Mouse (Mus musculus): ENCODE results near the gene Nsmce3. TPM values are rescaled to one million over a fixed set of nuclear protein-coding genes. Genes with fewer than 3 reads are reported as not detected.

Gene Nsmce3
- polyA plus RNA-seq (2012; rRNA removed), result 3.5 and 4.0 TPM in 2 replicates

DNA sequence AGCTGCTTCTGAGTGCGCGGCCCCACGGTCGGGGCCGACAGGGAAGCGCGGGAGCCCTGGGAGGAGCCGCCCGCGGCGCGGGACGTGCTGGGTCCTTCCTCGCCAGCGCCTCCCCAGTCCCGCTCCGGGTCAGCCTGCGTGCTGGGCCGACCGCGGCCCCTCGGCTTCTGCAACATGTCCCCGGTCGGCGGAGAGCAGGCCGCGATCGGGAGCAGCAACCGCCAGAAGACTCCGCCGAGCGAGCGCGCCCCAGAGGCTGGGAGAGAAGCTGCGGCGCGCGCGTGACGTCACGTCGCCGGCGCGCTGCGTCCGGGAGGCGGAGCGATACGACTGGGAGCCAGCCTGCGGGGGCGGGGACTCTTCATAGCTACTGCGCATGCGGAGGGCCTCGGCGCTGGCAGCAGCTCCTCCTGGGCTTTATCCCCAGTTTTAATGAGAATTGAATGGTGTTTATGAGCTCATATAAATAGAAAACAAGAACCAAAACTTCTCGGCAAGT is at the start of gene Nsmce3:
Nsmce3 (minus strand) TSS at position 255 of the 499 bp plus-strand sequence.
- under 1% methylated on average over 56 of the region's 57 CpGs for WGBS

DNA sequence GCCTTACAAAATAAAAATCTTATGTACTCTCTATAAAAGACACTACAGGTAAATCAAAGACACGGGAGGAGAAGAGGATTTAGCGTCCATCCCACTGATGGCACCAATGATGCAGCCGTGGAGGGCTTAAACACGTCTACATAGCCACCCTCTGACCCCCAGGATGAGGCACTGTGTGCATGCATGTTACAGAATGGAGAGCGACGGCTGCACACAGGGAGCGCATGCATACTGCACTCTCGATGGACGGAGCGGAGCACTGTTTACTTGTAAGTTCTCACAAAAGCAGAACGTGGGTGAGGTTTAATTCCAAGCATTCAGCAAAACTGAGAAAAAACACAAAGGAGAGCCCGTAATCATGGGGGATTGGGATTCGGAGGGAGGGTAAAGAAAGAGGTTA is 48.4 kb upstream of the Nsmce3 start:
- no peaks in the 10 kb centered on the region for H3K36me3 ChIP-seq (ENCODE audit: control insufficient read depth, insufficient read depth, low read length)

More for the DNA sequence above, at the start of gene Nsmce3:
- Histone ChIP-seq H3K27me3 (replicated peaks; ENCODE audit: control insufficient read depth, insufficient read depth, low read length) (no peaks in the 10 kb centered on the region), H3K36me3 (ENCODE audit: control insufficient read depth, insufficient read depth, low read length) (no peaks in the 10 kb centered on the region), H3K4me1 (ENCODE audit: control insufficient read depth, insufficient read depth, low read length) (peaks cover 3% of the 10 kb centered on the region; the same call in 1 of the 2 replicates), H3K4me3 (ENCODE audit: insufficient read depth, low read depth, low read length) (peak within 1 kb of the TSS; percentile 97), H3K27ac (ENCODE audit: insufficient read depth, low read depth, low read length) (peak within 1 kb of the TSS; percentile 67)
- peak; percentile 97 for DNase-seq
- TF ChIP-seq CTCF (conservative IDR thresholded peaks at IDR 0.05; ENCODE audit: insufficient read depth, insufficient read length, low read depth, low read length), result no peak
- peak; percentile 53 for TF ChIP-seq POLR2A (IDR thresholded peaks at IDR 0.05; ENCODE audit: low read depth, low read length)

DNA sequence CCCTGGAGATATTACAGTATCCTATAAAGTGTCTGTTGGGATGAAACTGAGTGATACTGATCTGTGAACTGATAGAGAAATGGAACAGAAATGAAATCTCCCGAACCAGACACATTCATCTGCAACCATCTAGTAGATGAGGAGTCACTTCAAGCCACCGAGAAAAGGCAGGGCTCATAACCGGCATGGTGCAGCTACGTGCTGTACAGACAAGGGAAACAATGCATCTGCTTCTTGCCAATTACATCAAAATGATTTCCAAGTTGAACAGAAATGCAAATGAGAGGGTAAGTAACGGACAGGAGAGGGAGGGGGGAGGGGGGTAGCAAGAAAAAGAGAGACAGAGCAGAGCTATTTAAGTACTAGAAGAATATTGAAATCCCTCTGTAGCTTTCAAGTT is 47.9 kb upstream of the Nsmce3 start:
- TF ChIP-seq POLR2A (IDR thresholded peaks at IDR 0.05; ENCODE audit: low read depth, low read length), result no peak
- TF ChIP-seq CTCF (conservative IDR thresholded peaks at IDR 0.05; ENCODE audit: insufficient read depth, insufficient read length, low read depth, low read length), result no peak
- WGBS, result 74% methylated on average over 5 of the region's 5 CpGs
- H3K27me3 ChIP-seq (replicated peaks; ENCODE audit: control insufficient read depth, insufficient read depth, low read length), result no peaks in the 10 kb centered on the region
- no peak overlapping the region for H3K4me3 ChIP-seq (ENCODE audit: insufficient read depth, low read depth, low read length)
- no peak for DNase-seq
- no peak overlapping the region for H3K27ac ChIP-seq (ENCODE audit: insufficient read depth, low read depth, low read length)
- H3K4me1 ChIP-seq (ENCODE audit: control insufficient read depth, insufficient read depth, low read length), result no peaks in the 10 kb centered on the region
- H3K36me3 ChIP-seq (ENCODE audit: control insufficient read depth, insufficient read depth, low read length), result no peaks in the 10 kb centered on the region

More for the DNA sequence above, 48.4 kb upstream of the Nsmce3 start:
- H3K27me3 ChIP-seq (replicated peaks; ENCODE audit: control insufficient read depth, insufficient read depth, low read length), result no peaks in the 10 kb centered on the region
- TF ChIP-seq POLR2A (IDR thresholded peaks at IDR 0.05; ENCODE audit: low read depth, low read length), result no peak
- no peak for TF ChIP-seq CTCF (conservative IDR thresholded peaks at IDR 0.05; ENCODE audit: insufficient read depth, insufficient read length, low read depth, low read length)
- no peak for DNase-seq
- no peak overlapping the region for H3K27ac ChIP-seq (ENCODE audit: insufficient read depth, low read depth, low read length)
- no peaks in the 10 kb centered on the region for H3K4me1 ChIP-seq (ENCODE audit: control insufficient read depth, insufficient read depth, low read length)
- WGBS, result 86% methylated on average over 13 of the region's 13 CpGs
- no peak overlapping the region for H3K4me3 ChIP-seq (ENCODE audit: insufficient read depth, low read depth, low read length)

DNA sequence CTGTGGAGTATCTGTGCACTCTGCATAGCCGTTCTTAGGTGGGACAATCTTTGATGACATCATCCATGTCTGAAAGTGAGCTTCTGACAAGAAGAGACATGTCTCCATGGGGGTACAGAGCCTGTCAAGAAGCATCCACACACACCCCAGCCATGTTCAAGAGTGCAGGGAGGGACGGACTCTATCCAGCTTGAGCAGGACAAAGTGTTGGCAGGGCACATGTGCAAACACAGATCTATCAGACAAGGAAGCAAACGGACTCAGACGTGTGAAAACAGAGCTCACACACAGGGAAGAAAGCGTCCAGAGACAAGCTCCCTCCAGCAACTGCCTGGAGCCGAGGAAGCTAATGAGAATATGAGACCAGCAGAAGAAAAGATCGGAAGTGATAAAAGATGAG is 43.9 kb upstream of the Nsmce3 start:
- Histone ChIP-seq H3K4me1 (ENCODE audit: control insufficient read depth, insufficient read depth, low read length) (no peaks in the 10 kb centered on the region), H3K27ac (ENCODE audit: insufficient read depth, low read depth, low read length) (no peak overlapping the region), H3K27me3 (replicated peaks; ENCODE audit: control insufficient read depth, insufficient read depth, low read length) (no peaks in the 10 kb centered on the region), H3K4me3 (ENCODE audit: insufficient read depth, low read depth, low read length) (no peak overlapping the region), H3K36me3 (ENCODE audit: control insufficient read depth, insufficient read depth, low read length) (no peaks in the 10 kb centered on the region)
- 21% methylated on average over 7 of the region's 7 CpGs for WGBS
- no peak for TF ChIP-seq POLR2A (IDR thresholded peaks at IDR 0.05; ENCODE audit: low read depth, low read length)
- TF ChIP-seq CTCF (conservative IDR thresholded peaks at IDR 0.05; ENCODE audit: insufficient read depth, insufficient read length, low read depth, low read length), result no peak
- DNase-seq, result no peak

DNA sequence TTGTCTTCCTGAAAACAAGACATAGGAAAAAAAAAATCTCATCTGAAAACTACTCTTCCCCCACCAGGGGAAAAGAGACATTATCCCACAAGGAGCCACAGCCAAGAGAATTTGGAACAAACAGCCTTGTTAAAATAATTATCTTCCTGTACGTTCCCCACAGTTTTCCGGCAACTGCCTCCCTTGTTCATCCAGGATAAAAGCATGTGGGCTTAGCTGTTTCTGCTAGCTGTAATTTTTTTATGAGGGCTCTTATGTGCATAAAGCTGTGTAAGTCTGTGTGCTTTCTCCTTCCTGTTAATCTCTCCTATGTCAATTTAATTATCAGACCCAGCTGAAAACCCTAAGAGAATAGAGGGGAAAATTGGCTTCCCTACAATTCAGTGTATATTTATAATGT is 42.3 kb upstream of the Nsmce3 start:
- Histone ChIP-seq H3K36me3 (ENCODE audit: control insufficient read depth, insufficient read depth, low read length) (no peaks in the 10 kb centered on the region), H3K27ac (ENCODE audit: insufficient read depth, low read depth, low read length) (no peak overlapping the region), H3K4me1 (ENCODE audit: control insufficient read depth, insufficient read depth, low read length) (no peaks in the 10 kb centered on the region), H3K4me3 (ENCODE audit: insufficient read depth, low read depth, low read length) (no peak overlapping the region), H3K27me3 (replicated peaks; ENCODE audit: control insufficient read depth, insufficient read depth, low read length) (no peaks in the 10 kb centered on the region)
- no peak for DNase-seq
- TF ChIP-seq POLR2A (IDR thresholded peaks at IDR 0.05; ENCODE audit: low read depth, low read length) (no peak), CTCF (conservative IDR thresholded peaks at IDR 0.05; ENCODE audit: insufficient read depth, insufficient read length, low read depth, low read length) (no peak)
- WGBS, result 77% methylated on average over 2 of the region's 2 CpGs

DNA sequence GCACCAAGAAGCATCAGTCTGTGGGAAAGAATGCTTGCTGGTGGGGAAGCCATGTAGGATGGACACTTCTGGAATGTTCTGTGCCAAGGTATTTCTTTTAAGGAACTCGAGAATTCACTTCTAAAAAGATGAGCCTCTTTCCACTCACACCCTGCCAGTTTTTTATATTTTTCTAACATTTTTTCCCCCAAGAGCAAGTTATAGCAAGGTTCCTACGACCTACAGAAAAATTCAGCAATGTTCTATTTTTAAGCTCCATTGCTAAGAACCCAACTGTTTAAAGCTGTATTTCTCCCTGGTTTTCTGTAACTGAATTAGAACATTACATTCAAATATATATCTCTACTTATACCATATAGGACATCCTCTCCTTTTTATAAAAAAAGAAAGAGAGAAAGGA is 39.1 kb upstream of the Nsmce3 start:
- 69% methylated on average over 2 of the region's 2 CpGs for WGBS
- no peak for DNase-seq
- H3K36me3 ChIP-seq (ENCODE audit: control insufficient read depth, insufficient read depth, low read length), result no peaks in the 10 kb centered on the region
- 0 out of 2 replicates have a peak, but pooled peaks cover 1% of the 10 kb centered on the region for H3K27me3 ChIP-seq (replicated peaks; ENCODE audit: control insufficient read depth, insufficient read depth, low read length)
- TF ChIP-seq POLR2A (IDR thresholded peaks at IDR 0.05; ENCODE audit: low read depth, low read length), result no peak
- no peak for TF ChIP-seq CTCF (conservative IDR thresholded peaks at IDR 0.05; ENCODE audit: insufficient read depth, insufficient read length, low read depth, low read length)
- no peaks in the 10 kb centered on the region for H3K4me1 ChIP-seq (ENCODE audit: control insufficient read depth, insufficient read depth, low read length)
- no peak overlapping the region for H3K27ac ChIP-seq (ENCODE audit: insufficient read depth, low read depth, low read length)
- H3K4me3 ChIP-seq (ENCODE audit: insufficient read depth, low read depth, low read length), result no peak overlapping the region

DNA sequence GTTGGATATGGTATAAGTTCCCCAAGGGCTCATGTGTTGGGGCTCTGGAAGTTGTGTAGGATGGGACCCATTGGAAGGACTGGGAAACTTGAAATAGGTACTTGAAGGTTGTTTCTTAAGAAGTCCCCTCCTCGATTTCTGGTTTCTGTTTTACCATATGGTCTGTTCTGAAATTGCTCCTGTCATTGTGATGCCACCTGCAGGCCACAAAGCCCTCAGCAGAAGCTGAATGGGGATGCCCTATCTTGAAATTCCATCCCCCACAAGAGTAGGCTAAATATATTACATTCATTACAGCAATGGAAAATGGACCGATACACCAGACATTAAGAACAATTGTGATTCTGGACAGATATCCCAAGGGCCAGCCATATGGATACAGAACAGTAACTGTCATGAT is 37.4 kb upstream of the Nsmce3 start:
- H3K27me3 ChIP-seq (replicated peaks; ENCODE audit: control insufficient read depth, insufficient read depth, low read length), result 0 out of 2 replicates have a peak, but pooled peaks cover 1% of the 10 kb centered on the region
- WGBS, result 80% methylated on average over 2 of the region's 2 CpGs
- H3K36me3 ChIP-seq (ENCODE audit: control insufficient read depth, insufficient read depth, low read length), result no peaks in the 10 kb centered on the region
- TF ChIP-seq CTCF (conservative IDR thresholded peaks at IDR 0.05; ENCODE audit: insufficient read depth, insufficient read length, low read depth, low read length), result no peak
- TF ChIP-seq POLR2A (IDR thresholded peaks at IDR 0.05; ENCODE audit: low read depth, low read length), result no peak
- H3K4me3 ChIP-seq (ENCODE audit: insufficient read depth, low read depth, low read length), result no peak overlapping the region
- no peak overlapping the region for H3K27ac ChIP-seq (ENCODE audit: insufficient read depth, low read depth, low read length)
- no peaks in the 10 kb centered on the region for H3K4me1 ChIP-seq (ENCODE audit: control insufficient read depth, insufficient read depth, low read length)
- DNase-seq, result no peak

Measured in kidney, adult 2 months (tissue).